Mouse (Mus musculus) layer of hippocampus, adult 9-11 months (tissue): Measurements from ENCODE around the gene Gm49403.

Experiments used
- DNase-seq: peaks from one replicate; pipeline ENCODE4 v3.0.0; 2022

Gene Gm49403

GRCm38 (mm10) chr19:8919684-8920072, 35.9 kb downstream of the Gm49403 start:
- no peak for DNase-seq

- peak; percentile 96 for DNase-seq
Observed at GRCm38 (mm10) chr19:8920073-8920736, 36.5 kb downstream of the Gm49403 start, which contains the start of gene B3gat3. TSS of gene B3gat3 (plus strand) at chr19:8920374.

- no peak for DNase-seq
Observed at GRCm38 (mm10) chr19:8920836-8921291, 37.1 kb downstream of the Gm49403 start.

- no peak for DNase-seq
Observed at GRCm38 (mm10) chr19:8921741-8922140, 38.0 kb downstream of the Gm49403 start.

GRCm38 (mm10) chr19:8926766-8927165, 43.0 kb downstream of the Gm49403 start:
- DNase-seq: no peak

- no peak for DNase-seq
Observed at GRCm38 (mm10) chr19:8927891-8928525, 44.3 kb downstream of the Gm49403 start.

GRCm38 (mm10) chr19:8928689-8929223, 45.0 kb downstream of the Gm49403 start:
- no peak for DNase-seq

- peak; percentile 82 for DNase-seq
Observed at GRCm38 (mm10) chr19:8929224-8930088, 45.7 kb downstream of the Gm49403 start, which contains the start of the genes Rom1 and Eml3. TSS of gene Rom1 (minus strand) at chr19:8929356. TSS of gene Eml3 (plus strand) at chr19:8929552.

- no peak for DNase-seq
Observed at GRCm38 (mm10) chr19:8930117-8930516, 46.4 kb downstream of the Gm49403 start.

- no peak for DNase-seq
Observed at GRCm38 (mm10) chr19:8930771-8931170, 47.0 kb downstream of the Gm49403 start.

GRCm38 (mm10) chr19:8936736-8937135, 53.0 kb downstream of the Gm49403 start:
- no peak for DNase-seq
